Mouse (Mus musculus) heart, postnatal 0 days (tissue): ENCODE measurements around the gene Mrps15.

Source experiments
- CTCF ChIP-seq: IDR thresholded peaks from 2 replicates; pipeline ENCODE4 v1.5.1; 2016; ENCODE audit warnings: antibody characterized with exemption, control low read depth, low read depth
- EP300 ChIP-seq: IDR thresholded peaks from 2 replicates; pipeline ENCODE4 v1.6.1; 2016; ENCODE audit warnings: antibody characterized with exemption, low read depth

DNA sequence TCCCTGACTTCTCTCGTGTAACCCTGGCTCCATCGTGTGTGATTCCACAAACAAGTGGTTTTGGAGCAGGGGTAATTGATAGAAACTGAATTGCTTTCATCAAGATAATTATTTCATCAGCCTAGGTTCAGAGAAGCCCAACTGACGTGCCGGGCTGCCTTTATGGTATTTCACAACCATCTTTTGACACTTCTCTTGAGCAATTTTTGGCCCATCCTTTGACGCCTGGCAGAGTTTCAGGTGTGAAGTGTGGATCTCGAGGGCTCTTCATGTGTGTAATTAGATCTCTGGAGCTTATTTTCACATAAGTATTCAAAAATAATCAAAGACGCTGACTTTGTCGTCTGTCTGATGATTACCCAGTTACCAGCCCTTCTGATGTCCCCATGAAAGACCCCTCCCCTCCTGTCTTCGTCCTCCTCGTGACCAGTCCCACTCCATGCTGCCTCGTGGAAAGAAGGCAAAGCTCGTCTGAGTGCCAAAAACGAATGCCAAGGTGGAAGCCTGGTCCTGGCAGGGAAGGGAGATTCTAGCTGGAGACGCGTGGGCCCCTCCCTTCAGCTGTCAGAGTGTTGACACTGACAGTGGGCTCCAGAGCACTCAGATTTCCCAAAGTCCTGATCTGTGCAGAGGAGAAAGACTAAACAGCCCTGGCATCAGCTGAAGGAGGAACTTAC, 20.8 kb downstream of the Mrps15 start:
- TF ChIP-seq CTCF (no peak), EP300 (no peak)
